Mouse (Mus musculus): ENCODE results near the gene Prss41. TPM values are rescaled to one million over a fixed set of nuclear protein-coding genes. Genes with fewer than 3 reads are reported as not detected.

Prss41 gene
- polyA plus RNA-seq, 1 experiment from 2014 or later = 6.2 TPM

DNA sequence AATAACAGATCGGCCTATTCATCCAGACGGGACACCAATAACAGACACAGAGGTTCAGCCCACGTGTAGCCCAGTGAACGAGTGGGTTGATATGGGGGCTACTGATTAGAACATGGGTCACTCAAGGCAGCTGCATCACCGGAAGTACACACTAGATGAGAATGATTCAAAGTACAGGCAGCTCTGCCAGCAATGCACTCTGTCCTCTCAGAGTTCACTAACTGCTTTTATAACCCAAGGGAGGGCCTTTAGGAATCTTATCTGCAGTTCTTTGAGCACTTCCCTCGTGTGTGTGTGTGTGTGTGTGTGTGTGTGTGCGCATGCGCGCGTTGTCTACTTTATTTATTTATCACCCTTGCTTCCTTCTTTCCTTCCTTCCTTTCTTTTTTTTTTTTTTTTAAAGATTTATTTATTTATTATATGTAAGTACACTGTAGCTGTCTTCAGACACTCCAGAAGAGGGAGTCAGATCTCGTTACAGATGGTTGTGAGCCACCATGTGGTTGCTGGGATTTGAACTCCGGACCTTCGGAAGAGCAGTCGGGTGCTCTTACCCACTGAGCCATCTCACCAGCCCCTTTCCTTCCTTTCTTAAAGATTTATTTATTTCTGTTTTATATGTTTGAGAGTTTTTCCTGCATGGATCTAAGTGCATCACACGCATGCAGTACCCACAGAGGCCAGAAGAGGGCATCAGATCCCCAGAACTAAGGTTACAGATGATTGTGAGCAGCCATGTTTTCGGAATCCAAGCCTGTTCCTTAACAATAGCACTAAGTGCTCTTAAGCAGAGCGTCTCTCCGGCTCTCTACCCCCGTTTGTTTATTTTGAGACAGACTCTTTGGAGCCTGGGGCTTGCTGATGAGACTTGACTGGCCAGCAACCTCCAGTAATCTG is 7.1 kb upstream of the Prss41 start:
- peak; percentile 85 for TF ChIP-seq CTCF (IDR thresholded peaks at IDR 0.05; ENCODE audit: low read depth)

DNA sequence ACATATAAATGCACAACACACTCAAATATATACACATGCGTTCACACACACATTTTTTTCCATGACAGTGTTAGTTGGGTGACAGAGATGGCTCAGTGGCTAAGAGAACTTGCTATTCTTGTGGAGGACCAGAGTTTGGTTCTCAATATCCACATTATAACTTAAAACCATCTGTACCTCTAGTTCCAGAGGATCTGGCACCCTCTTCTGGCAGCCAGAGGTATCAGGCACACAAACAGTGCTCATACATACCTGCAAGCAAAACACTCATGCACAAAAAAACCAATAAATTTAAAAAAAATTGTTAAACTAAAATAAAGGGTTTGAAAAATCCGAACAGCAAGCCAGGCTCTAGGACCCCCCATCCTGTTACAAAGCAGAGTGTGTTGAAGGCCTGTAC is 6.1 kb upstream of the Prss41 start:
- H3K9me3 ChIP-seq (ENCODE audit: control insufficient read depth) = no peaks in the 10 kb centered on the region
- no peaks in the 10 kb centered on the region for H3K27me3 ChIP-seq (replicated peaks; ENCODE audit: control insufficient read depth, insufficient read depth, low read length)
- no peak overlapping the region for H3K4me3 ChIP-seq (ENCODE audit: low read depth, low read length)
- no peak for ATAC-seq
- peak overlapping the region; percentile 81 for H3K27ac ChIP-seq (ENCODE audit: low read depth, low read length)
- H3K36me3 ChIP-seq (ENCODE audit: control insufficient read depth, insufficient read depth) = no peaks in the 10 kb centered on the region
- peak; percentile 61 for TF ChIP-seq CTCF (IDR thresholded peaks at IDR 0.05; ENCODE audit: low read depth)
- no peak overlapping the region for H3K4me2 ChIP-seq (replicated peaks; ENCODE audit: low read depth)
- H3K9ac ChIP-seq (ENCODE audit: low read depth, low read length) = no peak overlapping the region
- 72% methylated on average over 2 of the region's 2 CpGs for WGBS
- no peaks in the 10 kb centered on the region for H3K4me1 ChIP-seq (replicated peaks; ENCODE audit: control insufficient read depth, insufficient read depth, low read length)

More for the DNA sequence above, 7.1 kb upstream of the Prss41 start:
- peak; percentile 96 for ATAC-seq
- Histone ChIP-seq H3K4me2 (replicated peaks; ENCODE audit: low read depth) (no peak overlapping the region), H3K36me3 (ENCODE audit: control insufficient read depth, insufficient read depth) (no peaks in the 10 kb centered on the region), H3K27ac (ENCODE audit: low read depth, low read length) (peak overlapping the region; percentile 81), H3K4me1 (replicated peaks; ENCODE audit: control insufficient read depth, insufficient read depth, low read length) (no peaks in the 10 kb centered on the region), H3K27me3 (replicated peaks; ENCODE audit: control insufficient read depth, insufficient read depth, low read length) (no peaks in the 10 kb centered on the region), H3K9ac (ENCODE audit: low read depth, low read length) (no peak overlapping the region), H3K4me3 (ENCODE audit: low read depth, low read length) (no peak overlapping the region), H3K9me3 (ENCODE audit: control insufficient read depth) (no peaks in the 10 kb centered on the region)
- 36% methylated on average over 18 of the region's 19 CpGs for WGBS

DNA sequence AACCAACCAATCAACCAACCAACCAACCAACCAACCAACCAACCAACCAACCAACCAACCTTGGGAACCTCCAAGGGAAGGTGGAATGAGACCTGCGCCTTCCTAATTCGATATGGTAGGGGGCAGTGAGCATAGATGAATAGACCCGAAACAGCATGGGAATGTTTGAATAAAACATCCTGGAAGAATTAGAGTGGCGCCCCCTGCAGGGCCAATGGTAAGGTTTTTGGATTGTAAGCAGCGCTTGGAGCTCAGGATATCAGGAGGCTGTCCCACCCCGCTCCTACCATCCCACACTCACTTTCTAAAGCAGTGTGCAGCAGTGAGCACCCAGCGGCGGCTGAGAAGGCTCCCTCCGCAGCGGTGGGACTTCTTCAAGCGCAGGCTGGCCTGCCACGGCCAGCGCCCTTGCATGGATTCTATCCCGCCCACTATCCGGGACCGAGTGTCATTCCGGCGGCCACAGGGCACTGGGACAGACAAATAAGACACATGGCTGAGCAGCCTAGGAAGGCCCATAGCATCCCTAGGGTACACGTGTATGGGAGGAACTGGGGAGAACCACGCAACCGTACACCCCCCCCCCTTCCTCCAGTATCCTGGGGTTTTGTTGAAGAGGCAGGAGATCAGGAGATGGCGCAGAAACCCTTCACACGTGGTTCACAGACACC is 696 bp downstream of the Prss41 start:
- Histone ChIP-seq H3K4me2 (replicated peaks; ENCODE audit: low read depth) (peak overlapping the region; percentile 43), H3K4me1 (replicated peaks; ENCODE audit: control insufficient read depth, insufficient read depth, low read length) (no peaks in the 10 kb centered on the region), H3K27me3 (replicated peaks; ENCODE audit: control insufficient read depth, insufficient read depth, low read length) (no peaks in the 10 kb centered on the region), H3K36me3 (ENCODE audit: control insufficient read depth, insufficient read depth) (no peaks in the 10 kb centered on the region), H3K27ac (ENCODE audit: low read depth, low read length) (no peak overlapping the region), H3K9me3 (ENCODE audit: control insufficient read depth) (no peaks in the 10 kb centered on the region), H3K9ac (ENCODE audit: low read depth, low read length) (no peak overlapping the region), H3K4me3 (ENCODE audit: low read depth, low read length) (no peak overlapping the region)
- 55% methylated on average over 23 of the region's 23 CpGs for WGBS
- peak; percentile 52 for TF ChIP-seq CTCF (IDR thresholded peaks at IDR 0.05; ENCODE audit: low read depth)
- ATAC-seq = no peak

DNA sequence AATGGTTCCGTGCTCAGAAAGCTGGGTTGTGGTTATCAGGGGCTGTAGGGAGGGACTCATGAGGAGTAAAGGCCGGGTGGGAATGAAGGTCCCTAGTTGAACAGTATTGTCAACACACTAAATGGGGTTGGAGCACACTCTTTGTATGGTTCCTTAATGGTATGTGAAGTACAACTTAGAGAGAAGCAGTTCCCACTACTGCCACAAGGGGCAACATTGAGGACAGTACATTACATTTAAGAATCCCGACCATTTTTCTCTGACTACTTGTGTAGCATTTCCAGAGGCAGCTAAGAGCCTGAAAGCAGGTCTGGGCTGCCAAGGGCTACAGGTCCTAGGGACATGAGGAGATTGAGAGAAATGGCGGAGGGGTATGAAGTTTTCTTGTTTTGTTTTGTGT is 2.8 kb downstream of the Prss41 start:
- no peaks in the 10 kb centered on the region for H3K27me3 ChIP-seq (replicated peaks; ENCODE audit: control insufficient read depth, insufficient read depth, low read length)
- H3K4me2 ChIP-seq (replicated peaks; ENCODE audit: low read depth) = no peak overlapping the region
- TF ChIP-seq CTCF (IDR thresholded peaks at IDR 0.05; ENCODE audit: low read depth) = peak; percentile 80
- ATAC-seq = no peak
- H3K4me1 ChIP-seq (replicated peaks; ENCODE audit: control insufficient read depth, insufficient read depth, low read length) = no peaks in the 10 kb centered on the region
- 32% methylated on average over 4 of the region's 4 CpGs for WGBS
- no peak overlapping the region for H3K9ac ChIP-seq (ENCODE audit: low read depth, low read length)
- H3K36me3 ChIP-seq (ENCODE audit: control insufficient read depth, insufficient read depth) = no peaks in the 10 kb centered on the region
- H3K27ac ChIP-seq (ENCODE audit: low read depth, low read length) = no peak overlapping the region
- no peaks in the 10 kb centered on the region for H3K9me3 ChIP-seq (ENCODE audit: control insufficient read depth)
- no peak overlapping the region for H3K4me3 ChIP-seq (ENCODE audit: low read depth, low read length)

DNA sequence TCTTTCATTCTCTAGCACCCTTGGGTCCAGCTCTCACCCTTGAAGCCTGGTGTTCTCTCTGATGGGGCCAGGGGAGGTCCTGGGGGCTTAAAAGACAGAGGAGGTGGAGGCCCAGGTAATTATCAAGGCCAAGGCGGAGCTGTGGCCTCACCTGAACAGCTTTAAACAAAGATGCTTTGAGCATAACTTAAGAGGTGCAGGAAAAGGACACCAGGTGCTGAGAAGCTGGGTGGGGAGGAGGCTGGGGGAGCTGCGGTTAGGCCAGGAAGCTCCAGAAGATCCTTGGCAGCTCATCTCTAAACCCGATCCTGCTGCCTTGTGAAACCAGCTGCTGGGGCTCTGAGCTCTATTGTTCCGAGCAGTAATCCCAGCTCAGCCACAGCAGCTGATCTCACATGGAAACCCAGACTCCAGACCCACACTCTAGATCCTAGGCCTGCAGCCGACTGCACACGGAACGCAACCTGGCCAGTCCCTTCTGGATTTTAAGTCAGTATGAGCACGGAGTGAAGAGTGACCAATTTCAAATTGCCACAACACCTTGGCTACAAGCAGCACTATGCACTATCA is 7.9 kb downstream of the Prss41 start, which contains the start of gene Prss33:
Prss33 (minus strand) TSS at position 51 of the 570 bp plus-strand sequence.
- Histone ChIP-seq H3K4me2 (replicated peaks; ENCODE audit: low read depth) (no peak within 1 kb of the TSS), H3K4me1 (replicated peaks; ENCODE audit: control insufficient read depth, insufficient read depth, low read length) (no peaks in the 10 kb centered on the region), H3K9me3 (ENCODE audit: control insufficient read depth) (no peaks in the 10 kb centered on the region), H3K9ac (ENCODE audit: low read depth, low read length) (no peak within 1 kb of the TSS), H3K36me3 (ENCODE audit: control insufficient read depth, insufficient read depth) (no peaks in the 10 kb centered on the region), H3K27ac (ENCODE audit: low read depth, low read length) (no peak within 1 kb of the TSS), H3K27me3 (replicated peaks; ENCODE audit: control insufficient read depth, insufficient read depth, low read length) (no peaks in the 10 kb centered on the region), H3K4me3 (ENCODE audit: low read depth, low read length) (no peak within 1 kb of the TSS)
- no peak for TF ChIP-seq CTCF (IDR thresholded peaks at IDR 0.05; ENCODE audit: low read depth)
- no peak for ATAC-seq
- WGBS = 71% methylated on average over 8 of the region's 8 CpGs

DNA sequence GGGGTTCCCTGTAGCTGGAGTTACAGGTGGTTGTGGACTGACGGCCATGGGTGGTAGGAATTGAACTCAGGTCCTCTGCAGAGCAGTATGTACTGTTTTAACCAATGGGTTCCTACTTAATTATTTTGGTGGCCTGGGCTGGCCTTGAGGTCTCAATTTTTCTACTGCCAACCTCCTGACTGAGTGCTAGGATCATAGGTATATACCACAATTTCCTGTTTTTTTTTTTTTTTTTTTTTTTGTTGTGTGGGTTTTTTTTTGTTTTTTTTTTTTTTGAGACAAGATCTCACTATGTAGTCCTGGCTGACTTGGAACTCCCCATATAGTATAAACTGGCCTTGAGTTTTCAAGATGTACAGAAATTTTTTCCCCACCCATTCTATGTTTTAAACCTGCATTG is 12.8 kb downstream of the Prss41 start:
- no peak for TF ChIP-seq CTCF (IDR thresholded peaks at IDR 0.05; ENCODE audit: low read depth)
- Histone ChIP-seq H3K9ac (ENCODE audit: low read depth, low read length) (no peak overlapping the region), H3K27ac (ENCODE audit: low read depth, low read length) (no peak overlapping the region), H3K4me1 (replicated peaks; ENCODE audit: control insufficient read depth, insufficient read depth, low read length) (no peaks in the 10 kb centered on the region; the same call in none of the 2 replicates), H3K27me3 (replicated peaks; ENCODE audit: control insufficient read depth, insufficient read depth, low read length) (no peaks in the 10 kb centered on the region), H3K4me2 (replicated peaks; ENCODE audit: low read depth) (no peak overlapping the region), H3K9me3 (ENCODE audit: control insufficient read depth) (no peaks in the 10 kb centered on the region), H3K4me3 (ENCODE audit: low read depth, low read length) (no peak overlapping the region), H3K36me3 (ENCODE audit: control insufficient read depth, insufficient read depth) (peaks cover 10% of the 10 kb centered on the region; the same call in 1 of the 2 replicates)
- WGBS = 97% methylated on average over 1 of the region's 1 CpGs
- no peak for ATAC-seq

Data from intestine, postnatal 0 days (tissue).